Mouse (Mus musculus) thymus, adult 2 months (tissue): ENCODE data around the gene Dennd4a.

Source experiments
- CTCF ChIP-seq: fragments of 200-500 bp; IDR thresholded peaks from 2 replicates; pipeline ENCODE4 v1.5.1; 2012; ENCODE audit warnings: mild to moderate bottlenecking, control low read depth, low read length, moderate library complexity, borderline replicate concordance; ENCODE audit not compliant: control insufficient read depth, poor library complexity, insufficient read depth; ENCODE audit errors: extremely low read depth
- POLR2A ChIP-seq: fragments of 200-500 bp; IDR thresholded peaks from 2 replicates; pipeline ENCODE4 v1.6.1; 2012; ENCODE audit warnings: mild to moderate bottlenecking, low read length, control low read depth, moderate library complexity; ENCODE audit not compliant: control insufficient read depth, poor library complexity, insufficient read depth; ENCODE audit errors: extremely low read depth

GRCm38 (mm10) chr9:64904917-64905640 is 93.9 kb downstream of the Dennd4a start:
- TF ChIP-seq POLR2A (no peak), CTCF (no peak)
